Mouse (Mus musculus): ENCODE results near the gene Hoxc5.

Gene Hoxc5

DNA sequence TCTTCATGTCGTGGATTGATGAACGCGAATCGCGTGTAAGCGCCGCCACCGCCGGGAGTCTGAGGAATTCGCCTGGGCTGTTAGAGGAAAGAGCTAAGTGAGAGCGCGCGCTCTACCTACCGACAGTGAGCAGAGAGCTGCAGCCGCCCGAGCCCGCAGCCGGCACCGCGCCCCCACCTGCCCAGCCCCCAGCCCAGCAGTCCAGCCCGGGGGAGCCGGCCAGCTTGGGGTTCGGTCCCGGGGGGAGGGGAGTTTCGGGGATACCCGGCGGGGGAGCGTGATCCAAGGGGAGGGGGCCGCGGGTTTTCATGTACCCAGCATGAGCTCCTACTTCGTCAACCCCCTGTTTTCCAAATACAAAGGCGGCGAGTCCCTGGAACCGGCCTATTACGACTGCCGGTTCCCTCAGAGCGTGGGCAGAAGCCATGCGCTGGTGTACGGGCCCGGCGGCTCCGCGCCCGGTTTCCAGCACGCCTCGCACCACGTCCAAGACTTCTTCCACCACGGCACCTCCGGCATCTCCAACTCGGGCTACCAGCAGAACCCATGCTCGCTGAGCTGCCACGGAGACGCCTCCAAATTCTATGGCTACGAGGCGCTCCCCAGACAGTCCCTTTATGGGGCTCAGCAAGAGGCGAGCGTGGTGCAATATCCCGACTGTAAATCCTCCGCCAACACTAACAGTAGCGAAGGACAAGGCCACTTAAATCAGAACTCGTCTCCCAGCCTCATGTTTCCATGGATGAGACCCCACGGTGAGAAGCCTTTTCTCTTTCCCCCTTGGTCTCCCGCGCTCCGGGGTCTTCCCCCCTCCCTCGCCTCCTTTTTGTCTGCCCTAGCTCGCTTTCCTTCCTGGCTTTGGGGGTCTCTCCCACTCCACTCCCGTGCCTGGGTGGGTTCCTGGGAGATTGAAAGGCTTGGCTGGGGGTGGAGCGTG lies 23.5 kb downstream of the Hoxc5 start, which contains the start of gene Hoxc8:
Gene Hoxc8, plus strand, starts transcription at position 147 of the 937 bp plus-strand sequence.
- no peak for DNase-seq (ENCODE audit: low spot score)

DNA sequence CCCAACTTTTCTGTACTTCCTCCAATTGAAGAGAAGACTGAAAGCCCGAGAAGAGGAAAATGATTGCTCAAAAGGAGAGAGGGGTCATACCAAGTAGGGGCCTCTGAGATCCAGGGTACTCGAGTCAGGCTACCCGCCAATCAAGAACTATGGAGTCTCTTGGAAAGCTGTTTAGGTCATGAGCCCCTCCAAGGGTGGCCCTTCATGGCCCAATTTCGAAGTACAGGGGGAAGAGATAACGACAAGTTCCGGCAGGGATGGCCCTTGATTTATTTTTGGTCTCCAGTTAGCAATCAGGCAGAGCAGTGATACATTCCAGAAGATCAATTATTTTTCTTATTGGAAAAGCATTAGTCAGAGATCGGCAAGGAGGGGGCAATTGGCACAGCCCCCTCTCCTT lies 24.5 kb downstream of the Hoxc5 start:
- DNase-seq (ENCODE audit: low spot score) = no peak

DNA sequence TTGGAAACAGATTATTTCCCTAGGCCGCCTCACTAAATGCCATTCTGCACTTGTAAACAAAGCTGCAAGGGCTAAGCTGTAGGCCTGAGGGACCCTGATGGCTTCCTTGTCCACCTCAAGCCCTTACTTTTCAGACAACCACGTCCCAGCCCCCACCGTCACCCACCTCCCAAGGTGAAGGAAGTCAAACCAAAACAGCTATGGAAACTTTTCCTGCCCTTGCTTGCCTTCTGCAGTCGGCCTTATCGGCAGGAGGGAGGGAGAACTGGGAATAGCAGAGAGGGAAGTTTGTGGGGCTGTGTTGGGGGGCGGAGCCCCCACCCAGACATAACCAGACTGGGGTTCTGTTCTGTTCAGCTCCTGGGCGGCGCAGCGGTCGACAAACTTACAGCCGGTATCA lies 25.0 kb downstream of the Hoxc5 start:
- no peak for DNase-seq (ENCODE audit: low spot score)

DNA sequence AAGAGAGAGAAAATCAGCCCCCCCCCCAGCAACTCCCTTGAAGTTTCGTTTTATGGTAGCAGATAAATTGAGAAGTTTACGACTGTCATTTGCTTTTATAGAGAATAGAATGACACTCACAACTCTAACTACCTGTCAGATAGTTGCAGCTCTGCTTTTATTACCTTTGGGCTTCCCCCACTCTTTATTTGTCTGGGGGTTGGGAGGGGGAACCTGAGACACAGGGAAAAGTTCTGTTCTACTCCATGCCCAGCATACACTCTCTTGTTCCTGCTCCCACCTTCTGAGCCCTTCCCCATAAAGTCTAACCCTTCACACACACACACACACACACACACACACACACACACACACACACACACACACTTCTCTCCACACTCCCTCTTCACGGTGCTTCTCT lies 25.6 kb downstream of the Hoxc5 start:
- DNase-seq (ENCODE audit: low spot score) = no peak

DNA sequence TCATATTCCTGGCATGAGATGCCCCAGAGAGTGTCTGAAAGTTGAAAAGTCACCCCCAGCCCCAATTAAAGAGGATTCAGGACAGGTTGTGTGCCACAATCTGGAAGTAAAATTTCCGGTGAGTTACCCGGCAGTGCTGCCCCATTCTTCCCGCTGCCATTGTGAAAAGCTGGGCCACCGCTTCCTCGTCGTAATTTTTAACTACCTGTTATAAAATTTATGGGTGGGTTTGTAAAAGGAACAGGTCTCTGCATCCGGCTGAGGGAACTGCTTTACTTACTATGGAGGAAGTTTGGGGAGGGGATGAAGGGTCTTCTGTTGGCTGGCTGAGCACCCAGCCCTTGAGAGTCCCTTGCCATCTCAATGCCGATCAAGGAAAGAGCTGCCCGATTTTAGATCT lies 29.3 kb downstream of the Hoxc5 start:
- no peak for DNase-seq (ENCODE audit: low spot score)

DNA sequence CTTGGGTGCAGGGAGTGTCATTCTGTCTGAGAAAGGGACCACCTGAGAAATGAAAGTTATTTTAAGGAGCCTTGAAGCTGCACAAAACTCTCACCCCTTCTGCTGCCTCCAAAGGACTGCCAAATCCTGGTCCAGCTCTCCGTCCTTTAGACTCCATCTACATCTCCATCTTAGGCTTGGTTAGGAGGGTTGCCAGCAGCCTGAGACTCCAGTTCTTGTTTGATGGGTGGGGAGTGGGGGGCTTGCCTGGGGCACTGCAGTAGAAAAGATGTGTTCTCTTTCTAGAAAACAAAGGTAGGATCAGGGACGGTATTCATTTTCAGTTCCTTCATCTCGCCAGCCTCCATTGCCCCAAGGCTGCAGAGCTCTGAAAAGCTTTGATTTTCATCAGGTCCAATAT lies 30.2 kb downstream of the Hoxc5 start:
- DNase-seq (ENCODE audit: low spot score) = no peak

DNA sequence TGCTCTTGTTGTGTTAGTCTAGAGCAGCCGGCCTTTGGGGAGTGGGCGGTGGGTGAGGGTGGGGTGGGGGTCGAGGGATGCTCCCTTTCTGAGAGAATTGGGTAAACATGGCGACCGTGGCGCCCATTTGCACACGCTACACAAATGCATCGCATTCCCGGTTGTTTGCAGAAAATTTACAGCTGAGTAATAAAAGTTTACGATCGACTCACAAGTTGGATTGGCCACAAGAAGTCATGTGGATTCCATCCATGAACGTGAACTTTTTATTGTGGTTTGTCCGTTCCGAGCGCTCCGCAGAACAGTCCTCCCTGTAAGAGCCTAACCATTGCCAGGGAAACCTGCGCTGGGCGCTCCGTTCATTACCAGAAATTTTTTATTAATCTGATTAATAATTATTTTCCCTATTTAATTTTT lies 30.7 kb downstream of the Hoxc5 start, which contains the start of gene Hoxc6:
Gene Hoxc6, plus strand, starts transcription at position 319 of the 417 bp plus-strand sequence.
- peak; percentile 83 for DNase-seq (ENCODE audit: low spot score)

DNA sequence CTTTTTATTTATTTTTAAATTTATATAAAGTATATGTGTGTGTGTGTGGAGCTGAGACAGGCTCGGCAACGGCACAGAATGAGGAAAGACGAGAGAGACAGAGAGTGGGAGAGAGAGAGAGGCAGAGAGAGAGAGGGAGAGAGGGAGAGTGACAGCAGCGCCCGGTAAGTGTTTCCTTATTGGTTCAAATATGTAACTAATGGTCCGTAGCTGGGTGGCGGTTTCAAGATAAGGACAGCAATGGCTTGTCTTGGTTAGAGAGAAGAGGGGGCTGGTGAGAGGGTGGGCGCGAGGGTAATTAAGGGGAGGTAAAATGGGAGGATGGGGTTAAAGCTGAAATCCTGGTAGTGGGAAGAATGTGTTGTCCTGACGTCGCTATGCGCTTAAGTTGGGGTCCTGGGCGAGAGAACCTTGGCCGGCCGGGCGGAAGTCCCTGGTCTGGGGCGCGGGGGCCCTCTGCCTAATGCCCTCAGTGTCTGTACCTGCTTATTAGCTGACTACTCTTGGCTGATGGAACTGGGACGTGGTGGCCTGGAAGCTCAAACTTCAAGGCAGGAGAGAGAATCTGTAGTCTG lies 31.5 kb downstream of the Hoxc5 start:
- no peak for DNase-seq (ENCODE audit: low spot score)

DNA sequence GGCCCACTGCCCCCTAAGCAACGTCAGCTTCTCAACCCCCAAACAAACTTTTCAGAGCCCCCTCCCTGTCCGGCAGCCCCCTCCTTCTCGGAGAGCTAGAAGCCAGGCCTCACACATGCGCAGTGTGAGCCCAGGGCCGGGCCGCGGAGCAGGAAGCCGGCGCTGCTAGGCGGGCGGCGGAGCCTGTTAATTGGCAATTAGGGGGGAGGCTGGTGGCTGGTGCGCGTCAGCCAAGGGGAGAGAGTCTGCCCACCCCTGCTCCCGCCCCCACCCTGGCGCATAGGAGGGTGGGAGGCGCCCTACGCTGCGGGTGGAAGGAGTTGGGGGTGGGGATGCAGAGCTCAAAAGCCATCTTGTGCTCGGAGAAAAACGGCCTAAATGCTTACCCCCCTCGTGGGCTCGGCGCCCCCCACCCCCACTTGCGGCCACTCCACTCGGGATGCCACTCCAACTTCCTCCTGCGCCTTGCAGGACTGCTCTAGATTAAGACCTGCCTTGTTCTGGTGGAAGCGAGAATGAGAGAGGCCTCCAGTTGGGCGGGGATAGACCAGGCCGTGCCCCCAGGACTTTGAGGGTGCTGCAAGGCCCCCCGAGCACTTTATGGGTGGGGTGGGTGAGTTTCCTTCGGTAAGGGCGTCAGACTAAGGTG lies 32.1 kb downstream of the Hoxc5 start:
- DNase-seq (ENCODE audit: low spot score) = peak; percentile 86

DNA sequence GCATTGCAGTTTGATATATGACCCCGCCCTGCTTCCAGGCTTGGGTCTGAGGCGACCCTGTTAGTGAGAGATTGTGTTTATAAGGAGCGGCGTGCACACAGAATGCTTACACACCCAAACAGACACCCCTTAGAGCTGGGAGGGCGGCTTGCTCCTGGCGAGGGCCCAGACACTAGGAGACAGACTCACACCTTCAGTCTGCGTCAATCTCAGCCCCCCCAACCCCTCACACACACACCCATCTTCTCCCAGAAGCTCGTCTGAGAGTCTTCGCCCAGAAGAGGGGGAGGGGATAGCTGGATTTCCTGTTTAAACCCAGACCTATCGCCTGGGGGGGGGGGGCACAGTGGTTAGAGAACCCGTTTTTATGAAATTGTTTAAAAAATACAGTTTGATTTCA lies 32.7 kb downstream of the Hoxc5 start:
- DNase-seq (ENCODE audit: low spot score) = no peak

DNA sequence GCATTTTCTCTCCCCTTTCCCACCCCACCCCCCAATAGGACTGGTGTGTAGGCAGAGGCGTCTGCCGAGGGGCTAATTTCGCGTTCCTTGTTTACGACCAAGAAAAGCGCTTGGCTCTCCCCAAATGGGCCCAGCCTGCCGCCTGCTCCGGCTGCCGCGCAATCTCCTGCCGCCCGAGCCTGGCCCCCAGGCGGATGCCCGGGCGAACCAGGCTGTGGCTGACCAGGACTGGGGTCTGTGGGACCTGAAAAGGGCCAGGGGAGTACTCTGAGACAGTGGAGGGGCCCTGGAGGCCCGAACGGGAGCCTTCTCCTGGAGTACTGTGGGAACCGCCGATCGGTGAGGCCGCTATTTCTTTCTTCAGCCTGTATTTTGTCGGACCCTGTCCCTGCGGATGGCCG lies 33.3 kb downstream of the Hoxc5 start:
- DNase-seq (ENCODE audit: low spot score) = no peak

DNA sequence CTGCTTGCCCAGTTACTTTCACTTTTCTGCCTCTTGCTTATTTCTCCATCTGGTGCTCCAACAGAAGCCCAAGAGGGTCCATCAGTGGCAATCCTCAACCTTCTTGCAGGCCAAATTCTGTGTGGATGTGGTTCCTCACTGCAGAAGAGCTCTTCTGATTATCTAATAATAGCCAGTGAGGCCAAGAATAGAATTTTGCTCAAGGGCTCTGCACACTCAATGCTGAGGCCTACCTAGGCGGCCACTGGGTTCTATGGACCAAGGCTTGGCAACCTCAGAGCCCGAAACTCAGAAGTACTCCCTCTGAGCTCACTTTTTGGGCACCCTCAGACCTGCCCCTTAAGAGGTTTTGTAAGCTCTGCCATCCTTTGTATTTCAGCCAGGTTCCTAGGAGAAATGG lies 34.1 kb downstream of the Hoxc5 start:
- DNase-seq (ENCODE audit: low spot score) = no peak

DNA sequence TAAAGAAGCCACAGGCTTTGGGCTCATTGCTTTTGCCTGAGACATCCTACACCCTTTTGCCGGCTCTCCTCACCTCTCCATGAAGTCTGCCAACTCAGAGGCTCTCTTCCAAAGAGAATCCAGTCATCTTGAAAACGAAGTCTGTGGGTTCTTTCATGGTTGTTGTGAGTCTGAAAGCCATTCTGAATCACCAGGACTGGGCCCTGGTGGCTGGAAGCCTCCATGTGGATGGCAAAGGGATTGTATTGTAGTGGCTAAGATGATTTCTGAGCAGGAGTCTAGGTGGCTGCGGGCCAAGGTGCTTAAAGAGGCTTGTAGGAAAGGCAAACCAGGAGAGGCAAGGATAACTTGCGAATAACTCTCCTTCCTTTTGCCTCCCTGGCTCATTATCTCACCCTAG lies 34.9 kb downstream of the Hoxc5 start:
- DNase-seq (ENCODE audit: low spot score) = no peak

DNA sequence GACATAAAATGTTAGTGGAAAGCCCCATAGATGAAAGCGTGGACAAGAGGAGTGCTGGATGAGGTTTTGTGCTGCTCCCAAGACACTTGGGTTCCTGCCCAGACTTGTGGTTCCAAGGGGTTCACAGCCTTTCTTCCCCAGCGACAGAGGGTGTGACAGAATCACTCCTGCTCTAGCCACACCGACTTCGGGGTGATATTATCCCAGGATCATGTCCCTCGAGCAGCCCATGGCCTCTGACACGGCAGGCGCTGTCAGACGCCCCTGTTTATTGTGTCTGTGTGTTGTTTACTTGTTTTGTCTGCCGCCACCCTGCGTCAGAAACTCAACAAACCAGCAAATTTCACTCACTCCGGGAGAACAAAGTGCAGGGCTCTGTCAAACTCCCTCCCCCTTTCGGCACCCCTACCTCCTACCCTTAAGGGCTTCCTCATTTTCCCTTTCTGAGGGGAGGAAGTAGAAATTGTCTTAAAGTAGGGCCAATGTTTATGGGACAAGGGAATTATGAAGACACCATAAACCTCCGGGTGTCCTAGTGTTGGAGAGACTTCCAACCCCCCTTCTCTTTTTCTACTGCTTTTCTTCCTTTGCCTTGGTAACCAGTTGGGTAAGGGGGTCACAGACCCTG lies 35.7 kb downstream of the Hoxc5 start:
- DNase-seq (ENCODE audit: low spot score) = no peak

DNA sequence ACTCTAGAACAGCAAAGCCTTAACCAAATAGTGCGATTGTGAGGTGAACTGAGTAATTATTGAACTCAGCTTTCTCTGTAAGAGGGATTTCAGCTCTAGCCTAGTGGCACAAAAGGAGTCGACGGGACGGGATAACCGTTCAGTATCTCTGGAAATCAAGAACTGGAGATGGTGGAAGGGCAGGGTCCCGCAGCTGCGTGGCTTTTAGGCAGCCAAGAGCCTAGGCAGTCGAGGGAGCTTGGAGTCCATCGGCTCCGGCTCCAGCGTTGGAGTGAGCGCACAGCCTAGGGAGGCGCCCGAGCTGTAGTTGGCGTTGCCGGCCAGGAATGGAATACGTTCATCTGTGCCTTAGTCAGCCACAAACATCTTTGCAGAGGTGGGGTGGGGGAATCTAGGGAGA lies 38.1 kb downstream of the Hoxc5 start:
- DNase-seq (ENCODE audit: low spot score) = no peak

DNA sequence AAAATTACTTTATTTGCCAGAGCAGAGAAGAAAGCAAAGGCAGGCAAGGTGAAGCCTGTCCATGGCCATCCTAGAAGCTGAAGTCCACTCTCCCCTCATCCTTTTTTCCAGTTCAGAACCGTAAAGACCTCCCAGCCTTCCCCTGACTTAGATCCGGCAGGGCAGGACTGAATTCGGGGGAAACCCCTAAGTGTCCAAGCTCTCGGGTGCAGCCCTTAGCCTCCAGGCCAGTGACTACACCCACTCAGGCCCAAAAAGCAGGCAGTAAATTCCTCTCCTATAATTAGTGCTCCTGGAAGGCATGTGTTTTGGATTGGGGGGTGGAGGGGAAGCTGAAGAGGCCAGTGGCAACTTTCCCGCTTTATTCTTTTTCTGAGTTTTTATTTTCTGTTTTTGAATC lies 38.6 kb downstream of the Hoxc5 start:
- no peak for DNase-seq (ENCODE audit: low spot score)

DNA sequence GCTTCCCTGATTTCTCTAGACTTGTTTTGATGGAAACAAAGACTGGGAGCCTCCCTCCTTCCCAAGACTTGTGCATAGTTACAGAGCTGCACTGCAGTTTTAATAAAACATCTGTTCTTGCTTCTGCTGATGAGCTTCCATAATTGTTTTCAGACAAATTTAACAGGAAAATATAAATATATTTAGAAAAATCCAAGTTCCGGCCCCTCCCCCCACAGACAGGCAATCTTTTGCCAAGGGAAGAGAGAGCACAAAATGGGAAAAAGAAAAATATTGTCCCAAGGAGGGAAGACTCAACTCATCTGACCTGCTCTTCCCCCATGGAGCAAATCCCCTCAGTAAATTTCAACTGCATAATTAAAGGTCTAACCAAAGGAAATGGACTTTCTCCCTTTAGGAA lies 39.1 kb downstream of the Hoxc5 start:
- no peak for DNase-seq (ENCODE audit: low spot score)

DNA sequence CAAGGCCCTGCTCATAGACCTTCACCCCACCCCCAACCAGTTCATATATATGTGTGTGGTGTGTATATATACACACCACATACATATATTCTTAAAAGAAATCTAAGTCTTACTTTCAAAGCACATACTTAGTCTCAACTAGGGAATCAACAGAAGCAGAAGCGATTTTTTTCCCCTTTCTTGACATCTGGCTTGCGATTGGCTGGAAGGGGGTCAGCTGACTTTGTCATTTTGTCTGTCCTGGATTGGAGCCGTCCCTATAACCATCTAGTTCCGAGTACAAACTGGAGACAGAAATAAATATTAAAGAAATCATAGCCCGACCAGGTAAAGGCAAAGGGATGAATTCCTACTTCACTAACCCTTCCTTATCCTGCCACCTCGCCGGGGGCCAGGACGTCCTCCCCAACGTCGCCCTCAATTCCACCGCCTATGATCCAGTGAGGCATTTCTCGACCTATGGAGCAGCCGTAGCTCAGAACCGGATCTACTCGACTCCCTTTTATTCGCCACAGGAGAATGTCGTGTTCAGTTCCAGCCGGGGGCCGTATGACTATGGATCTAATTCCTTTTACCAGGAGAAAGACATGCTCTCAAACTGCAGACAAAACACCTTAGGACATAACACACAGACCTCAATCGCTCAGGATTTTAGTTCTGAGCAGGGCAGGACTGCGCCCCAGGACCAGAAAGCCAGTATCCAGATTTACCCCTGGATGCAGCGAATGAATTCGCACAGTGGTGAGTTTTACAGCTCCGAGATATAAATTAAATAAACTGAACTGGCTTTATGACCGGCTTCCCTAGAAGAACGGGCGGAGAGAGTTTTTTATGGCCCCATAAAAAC lies 42.2 kb downstream of the Hoxc5 start:
- peak; percentile 79 for DNase-seq (ENCODE audit: low spot score)

DNA sequence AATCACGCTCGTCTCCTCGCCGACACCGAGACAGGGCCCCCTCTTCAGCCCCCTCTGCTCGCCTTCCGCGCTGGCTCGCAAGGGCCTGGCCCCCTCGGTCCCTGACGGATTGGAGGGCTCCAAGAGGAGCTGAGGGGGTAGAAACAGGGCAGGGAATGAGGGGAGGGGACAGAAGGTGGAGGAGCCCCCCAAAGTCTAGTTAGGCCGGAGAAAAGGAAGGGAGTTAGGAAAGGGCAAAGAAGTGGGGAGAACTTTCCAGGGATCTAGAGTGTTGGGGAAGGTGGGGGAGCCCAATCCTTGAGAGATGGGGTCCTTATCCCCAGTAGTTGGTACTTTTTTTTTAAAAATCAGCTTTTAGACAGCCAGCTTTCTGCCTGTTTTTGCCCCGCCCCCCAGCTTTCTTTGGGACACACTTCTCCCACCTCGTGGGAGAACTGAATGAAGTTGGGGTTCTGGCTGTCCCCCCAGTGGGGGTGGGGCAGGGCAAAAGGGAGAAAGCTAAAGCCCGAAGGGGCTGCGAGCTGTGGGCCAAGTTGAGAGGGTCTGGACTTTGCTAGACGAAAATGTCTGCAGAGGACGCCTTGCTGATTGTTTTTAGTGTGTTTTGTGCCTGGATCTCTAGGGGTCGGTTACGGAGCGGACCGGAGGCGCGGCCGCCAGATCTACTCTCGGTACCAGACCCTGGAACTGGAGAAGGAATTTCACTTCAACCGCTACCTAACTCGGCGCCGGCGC lies 43.0 kb downstream of the Hoxc5 start:
- no peak for DNase-seq (ENCODE audit: low spot score)

DNA sequence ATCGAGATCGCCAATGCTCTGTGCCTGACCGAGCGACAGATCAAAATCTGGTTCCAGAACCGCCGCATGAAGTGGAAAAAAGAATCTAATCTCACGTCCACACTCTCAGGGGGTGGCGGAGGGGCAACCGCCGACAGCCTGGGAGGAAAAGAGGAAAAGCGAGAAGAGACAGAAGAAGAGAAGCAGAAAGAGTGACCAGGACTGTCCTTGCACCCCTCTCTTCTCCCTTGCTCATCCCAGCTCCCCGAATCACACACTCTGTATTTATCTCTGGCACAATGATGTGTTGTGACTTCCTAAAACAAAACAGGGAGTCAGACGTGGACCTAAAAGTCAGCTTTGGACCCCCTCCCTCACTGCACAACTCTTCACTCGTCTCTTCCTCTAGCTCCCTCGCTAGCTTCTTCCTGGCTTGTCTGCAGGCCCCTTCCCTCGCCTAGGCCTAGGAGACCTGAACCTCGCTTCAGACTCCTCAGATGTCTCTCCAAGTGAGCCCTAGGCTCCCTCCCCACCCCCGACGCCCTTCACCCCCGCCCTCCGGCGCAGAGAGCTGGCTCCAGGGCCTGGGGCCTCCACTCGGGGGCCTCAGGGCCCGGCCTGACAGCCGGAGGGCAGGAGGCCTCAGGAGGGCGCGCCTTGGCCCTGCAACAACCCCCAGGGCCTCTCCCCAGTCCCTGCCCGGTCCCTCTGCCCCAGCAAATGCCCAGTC lies 43.8 kb downstream of the Hoxc5 start:
- peak; percentile 67 for DNase-seq (ENCODE audit: low spot score)
